Comparison of ENCODE assay signal across 24 mouse cellular contexts in the genomic region with DNA sequence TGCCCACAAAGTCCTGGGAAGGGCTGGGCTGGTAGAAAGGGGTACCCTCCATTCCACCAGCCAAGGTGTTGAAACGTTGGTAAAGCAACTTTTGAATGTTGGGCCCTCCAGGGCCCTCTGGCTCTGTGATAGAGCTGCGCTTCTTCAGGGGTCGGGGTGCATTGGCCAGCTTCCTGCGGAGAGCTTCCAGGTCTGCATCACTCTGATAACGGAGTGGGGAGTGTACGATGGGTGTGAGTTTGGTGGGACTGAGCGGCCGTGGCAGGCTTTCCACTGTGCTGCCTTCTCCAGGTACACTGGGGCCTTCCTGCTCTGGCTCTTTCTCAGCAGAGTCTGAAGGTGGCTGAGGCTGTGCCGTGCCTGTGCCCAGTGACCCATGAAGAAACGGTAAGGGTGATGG. TPM values are rescaled to one million over a fixed set of nuclear protein-coding genes. Genes with fewer than 3 reads are reported as not detected.
A peak's percentile ranks its signal among the peaks of the same experiment; 100 is the strongest.
DNase-seq lines count a peak whose midpoint lies in the region; ATAC-seq and TF ChIP-seq lines count a peak whose summit lies in the region.
"Had no signal": no experiment of that assay in that cellular context is flagged by ENCODE, and none has a peak within 500 bp of the region (broad histone marks: within the 10 kb centered on the region; RNA-seq: fewer than 3 reads in every experiment).

No protein-coding gene starts in this region.

- H3K4me3 ChIP-seq in lung, embryonic 14.5 days (ENCODE audit: low read depth, low read length) = no peak overlapping the region
- H3K4me3 ChIP-seq in liver, embryonic 13.5 days (replicated peaks) = peak overlapping the region; percentile 24
- H3K4me3 ChIP-seq: embryonic facial prominence, embryonic 12.5 days; forebrain, embryonic 15.5 days; hindbrain, embryonic 10.5 days; intestine, embryonic 15.5 days; limb, embryonic 13.5 days; lung, embryonic 15.5 days; midbrain, embryonic 12.5 days had no signal

- H3K4me2 ChIP-seq in lung, embryonic 14.5 days = no peak overlapping the region
- H3K4me2 ChIP-seq in liver, embryonic 13.5 days = peak overlapping the region; percentile 52
- H3K4me2 ChIP-seq: embryonic facial prominence, embryonic 12.5 days; forebrain, embryonic 15.5 days; heart, embryonic 11.5 days; intestine, embryonic 15.5 days; limb, embryonic 13.5 days; lung, embryonic 15.5 days; midbrain, embryonic 12.5 days had no signal

- no peak overlapping the region for H3K9ac ChIP-seq in lung, embryonic 14.5 days
- peak overlapping the region; percentile 58 for H3K9ac ChIP-seq in liver, embryonic 13.5 days
- H3K9ac ChIP-seq: embryonic facial prominence, embryonic 12.5 days; forebrain, embryonic 15.5 days; intestine, embryonic 15.5 days; limb, embryonic 13.5 days; lung, embryonic 15.5 days; midbrain, embryonic 12.5 days had no signal

- TF ChIP-seq CTCF in lung, embryonic 14.5 days (IDR thresholded peaks at IDR 0.05; ENCODE audit: low read depth) = no peak

- no peak overlapping the region for H3K27ac ChIP-seq in lung, embryonic 14.5 days (ENCODE audit: low read depth)
- H3K27ac ChIP-seq in liver, embryonic 13.5 days = peak overlapping the region; percentile 89
- H3K27ac ChIP-seq: embryonic facial prominence, embryonic 12.5 days; forebrain, embryonic 15.5 days; hindbrain, embryonic 10.5 days; intestine, embryonic 15.5 days; limb, embryonic 13.5 days; lung, embryonic 15.5 days; midbrain, embryonic 12.5 days had no signal

- WGBS in lung, embryonic 14.5 days = 82% methylated on average over 10 of the region's 10 CpGs
- 36% methylated on average over 10 of the region's 10 CpGs for WGBS in liver, embryonic 13.5 days (ENCODE audit: insufficient replicate concordance)

- H3K4me1 ChIP-seq in lung, embryonic 14.5 days (ENCODE audit: insufficient read depth) = no peaks in the 10 kb centered on the region
- H3K4me1 ChIP-seq in liver, embryonic 13.5 days (replicated peaks) = peaks cover 49% of the 10 kb centered on the region
- H3K4me1 ChIP-seq: embryonic facial prominence, embryonic 12.5 days; intestine, embryonic 15.5 days; limb, embryonic 13.5 days; lung, embryonic 15.5 days had no signal

- no peaks in the 10 kb centered on the region for H3K9me3 ChIP-seq in lung, embryonic 14.5 days (ENCODE audit: low read depth, low read length)
- H3K9me3 ChIP-seq in liver, embryonic 13.5 days (replicated peaks) = no peaks in the 10 kb centered on the region
- H3K9me3 ChIP-seq: embryonic facial prominence, embryonic 12.5 days; forebrain, embryonic 15.5 days; hindbrain, embryonic 10.5 days; intestine, embryonic 15.5 days; limb, embryonic 13.5 days; lung, embryonic 15.5 days; midbrain, embryonic 12.5 days had no signal

- H3K27me3 ChIP-seq in lung, embryonic 14.5 days (ENCODE audit: insufficient read depth, low read length) = no peaks in the 10 kb centered on the region
- no peaks in the 10 kb centered on the region for H3K27me3 ChIP-seq in liver, embryonic 13.5 days
- H3K27me3 ChIP-seq: embryonic facial prominence, embryonic 12.5 days; forebrain, embryonic 15.5 days; intestine, embryonic 15.5 days; limb, embryonic 13.5 days; lung, embryonic 15.5 days; midbrain, embryonic 12.5 days had no signal

- peaks cover 100% of the 10 kb centered on the region for H3K36me3 ChIP-seq in lung, embryonic 14.5 days (ENCODE audit: insufficient read depth)
- peaks cover 91% of the 10 kb centered on the region for H3K36me3 ChIP-seq in liver, embryonic 13.5 days

- peak; percentile 33; the same call in 1 of the 2 replicates for ATAC-seq in lung, embryonic 14.5 days (ENCODE audit: insufficient read depth)
- ATAC-seq in erythroblast, adult 5-6 weeks (replicated peaks; ENCODE audit: low FRiP score, poor library complexity, severe bottlenecking) = peak; percentile 84
- ATAC-seq in liver, embryonic 13.5 days (ENCODE audit: low read depth) = peak; percentile 95
- peak; percentile 69 for ATAC-seq in megakaryocyte-erythroid progenitor cell, adult 5-6 weeks (replicated peaks; ENCODE audit: low FRiP score, low TSS enrichment, poor library complexity, severe bottlenecking)
- ATAC-seq: CD4-positive, CD25-positive, alpha-beta regulatory T cell, adult 4 months; forebrain, embryonic 15.5 days; hindbrain, embryonic 16.5 days; intestine, embryonic 15.5 days had no signal

- no peak for DNase-seq in lung, embryonic 14.5 days
- no peak for DNase-seq in lung, postnatal 14 days
- DNase-seq in liver, embryonic 13.5 days = peak; percentile 65
- no peak for DNase-seq in right cerebral cortex, postnatal 25 days
- no peak for DNase-seq in right cerebral cortex, postnatal 36 days (ENCODE audit: low spot score in 2 of 2)
- DNase-seq: cerebellum, adult 2 months; cerebellum, postnatal 25 days; gastrocnemius, postnatal 10 days; heart, postnatal 10 days; kidney, postnatal 36 days; right cerebral cortex, postnatal 14 days; thymus, postnatal 14 days had no signal

RNA-seq across cellular contexts. Expression of gene Zfyve21, which starts 19.5 kb away (rescaled TPM):
- 111 and 112 TPM in 2 replicates for polyA plus RNA-seq in lung, embryonic 14.5 days (2014; fragmentation: Nextera tagmentation; extraction: Ambion mirVana)
- 2.5 and 3.3 TPM in 2 replicates for total RNA-seq in erythroblast, adult 5-6 weeks (2015; ENCODE audit: low replicate concordance)
- 2.4 and 4.9 TPM in 2 replicates for total RNA-seq in erythroblast, adult 5-6 weeks (2017; ENCODE audit: low replicate concordance)
- 53.3 and 54.7 TPM in 2 replicates for polyA plus RNA-seq in liver, embryonic 13.5 days (2015; fragmentation: Nextera tagmentation; extraction: Ambion mirVana)
- total RNA-seq in megakaryocyte-erythroid progenitor cell, adult 5-6 weeks (2014; fragmentation: Nextera tagmentation) = 7.3 and 20.4 TPM in 2 replicates
- 5.4 and 9.6 TPM in 2 replicates for total RNA-seq in megakaryocyte-erythroid progenitor cell, adult 5-6 weeks (2017)

RNA-seq across cellular contexts. Expression of gene Xrcc3, which starts 19.8 kb away (rescaled TPM):
- polyA plus RNA-seq in lung, embryonic 14.5 days (2014; fragmentation: Nextera tagmentation; extraction: Ambion mirVana) = 15.7 and 16.9 TPM in 2 replicates
- total RNA-seq in erythroblast, adult 5-6 weeks (2015; ENCODE audit: low replicate concordance) = 1.7 and 1.9 TPM in 2 replicates
- total RNA-seq in erythroblast, adult 5-6 weeks (2017; ENCODE audit: low replicate concordance) = 2.0 and 5.6 TPM in 2 replicates
- 3.9 and 5.1 TPM in 2 replicates for polyA plus RNA-seq in liver, embryonic 13.5 days (2015; fragmentation: Nextera tagmentation; extraction: Ambion mirVana)
- total RNA-seq in megakaryocyte-erythroid progenitor cell, adult 5-6 weeks (2014; fragmentation: Nextera tagmentation) = 32.1 and 34.7 TPM in 2 replicates
- total RNA-seq in megakaryocyte-erythroid progenitor cell, adult 5-6 weeks (2017) = 6.7 and 11.2 TPM in 2 replicates

Comparison
In these comparisons a context has a peak if more than half of its experiments do, and no peak if none do; other contexts are left out.
1. ATAC-seq: peak in every context shown above with its lines; median percentile 95 in liver, embryonic 13.5 days; 84 in erythroblast, adult 5-6 weeks; 69 in megakaryocyte-erythroid progenitor cell, adult 5-6 weeks; 33 in lung, embryonic 14.5 days.